Mouse (Mus musculus): ENCODE measurements around the gene Mymx. TPM values are rescaled to one million over a fixed set of nuclear protein-coding genes. Genes with fewer than 3 reads are reported as not detected.

Mymx gene
- polyA plus RNA-seq, 1 experiment from 2014 or later, result 0.41 TPM

DNA sequence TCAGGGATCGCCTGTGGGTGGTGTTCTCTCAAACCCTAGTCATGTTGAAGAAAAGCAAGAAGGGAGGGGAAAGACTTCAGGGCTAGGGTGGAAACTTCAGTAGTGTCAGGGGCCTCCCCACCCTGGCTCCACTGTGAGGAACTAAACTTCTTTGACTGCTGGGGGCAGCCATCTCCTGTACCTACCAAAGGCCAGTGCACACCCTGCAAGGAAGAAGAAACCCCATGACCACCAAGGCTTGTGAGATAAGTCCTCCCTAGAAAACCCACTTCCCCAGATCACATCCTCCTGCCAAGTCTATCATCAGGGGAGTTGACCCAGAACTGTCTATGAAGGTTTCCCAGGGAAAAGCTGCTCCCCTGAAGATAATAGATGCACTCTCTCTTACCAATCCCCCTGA lies 47.5 kb downstream of the Mymx start:
- Histone ChIP-seq H3K27ac (no peak overlapping the region), H3K4me3 (no peak overlapping the region), H3K27me3 (peaks cover 45% of the 10 kb centered on the region), H3K4me1 (peaks cover 18% of the 10 kb centered on the region), H3K36me3 (no peaks in the 10 kb centered on the region), H3K9ac (no peak overlapping the region), H3K4me2 (no peak overlapping the region), H3K9me3 (no peaks in the 10 kb centered on the region)
- WGBS, result 39% methylated on average over 1 of the region's 1 CpGs
- ATAC-seq (ENCODE audit: borderline replicate concordance, extremely low read depth, low FRiP score, low TSS enrichment), result no peak

GRCm38 (mm10) chr17:45553065-45553464 lies 48.8 kb downstream of the Mymx start:
- no peak overlapping the region for H3K4me3 ChIP-seq
- H3K9me3 ChIP-seq, result no peaks in the 10 kb centered on the region
- no peak overlapping the region for H3K9ac ChIP-seq
- no peak overlapping the region for H3K4me2 ChIP-seq
- ATAC-seq (ENCODE audit: borderline replicate concordance, extremely low read depth, low FRiP score, low TSS enrichment), result no peak
- H3K27ac ChIP-seq, result no peak overlapping the region
- 72% methylated on average over 3 of the region's 3 CpGs for WGBS
- peaks cover 21% of the 10 kb centered on the region for H3K4me1 ChIP-seq
- peaks cover 57% of the 10 kb centered on the region for H3K27me3 ChIP-seq
- H3K36me3 ChIP-seq, result no peaks in the 10 kb centered on the region

- no peak overlapping the region for H3K4me2 ChIP-seq
- no peak overlapping the region for H3K4me3 ChIP-seq
- H3K9ac ChIP-seq, result no peak overlapping the region
- no peak overlapping the region for H3K27ac ChIP-seq
- 6% methylated on average over 8 of the region's 8 CpGs for WGBS
- H3K9me3 ChIP-seq, result no peaks in the 10 kb centered on the region
- no peak for ATAC-seq (ENCODE audit: borderline replicate concordance, extremely low read depth, low FRiP score, low TSS enrichment)
- H3K27me3 ChIP-seq, result peaks cover 65% of the 10 kb centered on the region
- H3K36me3 ChIP-seq, result no peaks in the 10 kb centered on the region
- H3K4me1 ChIP-seq, result peaks cover 21% of the 10 kb centered on the region
These were observed 50.0 kb downstream of the Mymx start for GRCm38 (mm10) chr17:45551816-45552451.

DNA sequence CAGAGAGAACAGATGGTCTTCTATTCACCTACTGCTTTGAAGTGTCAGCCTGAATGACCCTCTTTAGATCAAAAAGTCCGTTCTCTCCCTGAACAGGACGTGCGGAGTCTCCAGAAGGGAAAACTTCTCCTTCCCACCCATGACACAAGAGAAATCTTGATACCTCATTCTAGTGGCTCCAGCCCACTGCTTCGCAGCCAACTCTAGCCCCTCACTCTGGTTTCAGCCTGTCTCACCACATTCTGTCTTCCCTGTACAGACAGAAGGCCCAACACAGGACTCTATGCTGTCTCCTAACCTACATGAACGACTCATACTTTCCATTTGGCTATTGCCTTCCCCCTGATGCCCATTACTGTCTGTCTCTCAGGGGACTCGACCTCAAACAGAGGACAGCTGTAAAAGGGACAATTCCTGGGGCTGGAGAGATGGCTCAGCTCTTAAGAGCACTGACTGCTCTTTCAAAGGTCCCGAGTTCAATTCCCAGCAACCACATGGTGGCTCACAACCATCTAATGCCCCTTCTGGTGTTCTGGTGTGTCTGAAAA lies 50.6 kb downstream of the Mymx start:
- no peak overlapping the region for H3K4me3 ChIP-seq
- WGBS, result 42% methylated on average over 7 of the region's 7 CpGs
- no peak for ATAC-seq (ENCODE audit: borderline replicate concordance, extremely low read depth, low FRiP score, low TSS enrichment)
- peaks cover 20% of the 10 kb centered on the region for H3K4me1 ChIP-seq
- H3K9ac ChIP-seq, result no peak overlapping the region
- H3K27me3 ChIP-seq, result peaks cover 65% of the 10 kb centered on the region
- H3K27ac ChIP-seq, result no peak overlapping the region
- no peak overlapping the region for H3K4me2 ChIP-seq
- H3K36me3 ChIP-seq, result no peaks in the 10 kb centered on the region
- H3K9me3 ChIP-seq, result no peaks in the 10 kb centered on the region

Other genes with a start within 250 kb of the Mymx start
- 59.2 and 61.1 TPM in 2 replicates for gene Cdc5l, start 168.4 kb downstream of the Mymx start, polyA plus RNA-seq (2015; fragmentation: Nextera tagmentation; extraction: Ambion mirVana)
- 0.48 and 0.52 TPM in 2 replicates for gene Spats1, start 126.7 kb downstream of the Mymx start, polyA plus RNA-seq (2015; fragmentation: Nextera tagmentation; extraction: Ambion mirVana)
- gene Aars2, start 95.3 kb downstream of the Mymx start, polyA plus RNA-seq (2015; fragmentation: Nextera tagmentation; extraction: Ambion mirVana), result 20.6 and 21.0 TPM in 2 replicates
- 0.82 and 0.94 TPM in 2 replicates for gene Tcte1, start 78.7 kb downstream of the Mymx start, polyA plus RNA-seq (2015; fragmentation: Nextera tagmentation; extraction: Ambion mirVana)
- 1.7 and 2.0 TPM in 2 replicates for gene Tmem151b, start 52.4 kb downstream of the Mymx start, polyA plus RNA-seq (2015; fragmentation: Nextera tagmentation; extraction: Ambion mirVana)
- 3.0 and 5.0 TPM in 2 replicates for gene Nfkbie, start 46.4 kb downstream of the Mymx start, polyA plus RNA-seq (2015; fragmentation: Nextera tagmentation; extraction: Ambion mirVana)
- 137 and 141 TPM in 2 replicates for gene Slc35b2, start 38.2 kb downstream of the Mymx start, polyA plus RNA-seq (2015; fragmentation: Nextera tagmentation; extraction: Ambion mirVana)
- gene Hsp90ab1, start 28.8 kb downstream of the Mymx start, polyA plus RNA-seq (2015; fragmentation: Nextera tagmentation; extraction: Ambion mirVana), result 1,572 and 1,619 TPM in 2 replicates
- 92.1 and 103 TPM in 2 replicates for gene Slc29a1, start 2.5 kb downstream of the Mymx start, polyA plus RNA-seq (2015; fragmentation: Nextera tagmentation; extraction: Ambion mirVana)
- gene Capn11, start 57.2 kb upstream of the Mymx start, polyA plus RNA-seq (2015; fragmentation: Nextera tagmentation; extraction: Ambion mirVana), result 0.31 and 0.41 TPM in 2 replicates
- gene Mrpl14, start 84.2 kb upstream of the Mymx start, polyA plus RNA-seq (2015; fragmentation: Nextera tagmentation; extraction: Ambion mirVana), result 169 and 180 TPM in 2 replicates
- 41.3 and 48.0 TPM in 2 replicates for gene Tmem63b, start 84.8 kb upstream of the Mymx start, polyA plus RNA-seq (2015; fragmentation: Nextera tagmentation; extraction: Ambion mirVana)
- gene 1600014C23Rik, start 131.7 kb upstream of the Mymx start, polyA plus RNA-seq (2015; fragmentation: Nextera tagmentation; extraction: Ambion mirVana), result not detected in 2 replicates